Mouse (Mus musculus) ES-E14 (cell line): ENCODE measurements around the gene Chst10. TPM values are rescaled to one million over a fixed set of nuclear protein-coding genes. Genes with fewer than 3 reads are reported as not detected.

Source experiments
- DNase-seq: peaks from one replicate; pipeline ENCODE4 v3.0.0-alpha.2; 2013; ENCODE audit warnings: low read depth, low spot score
- H3K27ac ChIP-seq: 2 replicates; pipeline ENCODE4 v1.5.1; 2012; ENCODE audit warnings: low read depth, mild to moderate bottlenecking, low read length, moderate library complexity, mixed read lengths; ENCODE audit not compliant: poor library complexity, insufficient read depth, severe bottlenecking
- H3K36me3 ChIP-seq: 2 replicates; pipeline ENCODE4 v1.6.1; 2012; ENCODE audit warnings: mild to moderate bottlenecking, low read length, moderate library complexity, mixed read lengths; ENCODE audit not compliant: control insufficient read depth, poor library complexity, insufficient read depth, severe bottlenecking
- H3K4me1 ChIP-seq, 2 experiments: fragments of 150-350 bp in 1 of 2; sonication (generic) in 1 of 2; 2 replicates each; pipeline ENCODE4 v1.6.1; 2012; ENCODE audit warnings: low read length in 2 of 2, mild to moderate bottlenecking in 1 of 2, mixed read lengths in 1 of 2; ENCODE audit not compliant: control insufficient read depth in 2 of 2, insufficient read depth in 2 of 2, poor library complexity in 1 of 2
- H3K4me3 ChIP-seq, 2 experiments: fragments of 150-350 bp in 1 of 2; sonication (generic) in 1 of 2; 2 replicates each; pipeline ENCODE4 v1.5.1; 2012; ENCODE audit warnings: low read length in 2 of 2, low read depth in 1 of 2, mild to moderate bottlenecking in 1 of 2, mixed read lengths in 1 of 2; ENCODE audit not compliant: insufficient read depth in 1 of 2, poor library complexity in 1 of 2, severe bottlenecking in 1 of 2
- H3K9ac ChIP-seq: 2 replicates; pipeline ENCODE4 v1.6.1; 2012; ENCODE audit warnings: low read depth, mild to moderate bottlenecking, low read length, mixed read lengths; ENCODE audit not compliant: poor library complexity, insufficient read depth, severe bottlenecking
- H3K9me3 ChIP-seq: fragments of 150-350 bp; sonication (generic); 2 replicates; pipeline ENCODE4 v1.6.1; 2012; ENCODE audit warnings: low read depth, mild to moderate bottlenecking, low read length; ENCODE audit not compliant: control insufficient read depth, insufficient read depth
- CHD2 ChIP-seq: IDR thresholded peaks from 2 replicates; pipeline ENCODE4 v1.6.1; 2014; ENCODE audit warnings: mild to moderate bottlenecking, low read depth, low read length, inconsistent platforms
- HCFC1 ChIP-seq: IDR thresholded peaks from 2 replicates; pipeline ENCODE4 v1.6.1; 2012; ENCODE audit warnings: low read length, inconsistent platforms, borderline replicate concordance; ENCODE audit not compliant: insufficient read depth
- MAFK ChIP-seq: IDR thresholded peaks from 2 replicates; pipeline ENCODE4 v1.6.1; 2014; ENCODE audit warnings: mild to moderate bottlenecking, low read depth, low read length, inconsistent platforms; ENCODE audit not compliant: insufficient read depth
- ZC3H11A ChIP-seq: IDR thresholded peaks from 2 replicates; pipeline ENCODE4 v1.6.1; 2012; ENCODE audit warnings: low read depth, mild to moderate bottlenecking, inconsistent platforms, low read length, borderline replicate concordance
- ZNF384 ChIP-seq: IDR thresholded peaks from 2 replicates; pipeline ENCODE4 v1.6.1; 2012; ENCODE audit warnings: low read depth, low read length, inconsistent platforms
- in situ Hi-C, 2 experiments: fragments of 600-800 bp; cut with MboI; formaldehyde crosslinking; loops; one replicate each; pipeline ENCODE4 v1.15.1; 2025; ENCODE audit warnings: low sequenced_read_pairs in 2 of 2, inconsistent platforms in 1 of 2; ENCODE audit not compliant: unreplicated experiment in 2 of 2
- total RNA-seq: library from RNA; depleted of rRNA; stranded (reverse); fragments of 300-350 nt; gene quantifications from 2 replicates; pipeline ENCODE4 v1.2.3, GENCODE M21; 2012

The Chst10 gene
- total RNA-seq, 1 experiment = 5.1 TPM

GRCm38 (mm10) chr1:38934668-38935067 is 36.7 kb upstream of the Chst10 start:
- DNase-seq = peak; percentile 37

GRCm38 (mm10) chr1:38930767-38931166 is 32.8 kb upstream of the Chst10 start:
- Histone ChIP-seq H3K36me3 (no peaks in the 10 kb centered on the region), H3K9me3 (no peaks in the 10 kb centered on the region), H3K9ac (no peak overlapping the region), H3K4me1 (no peaks in the 10 kb centered on the region), H3K27ac (no peak overlapping the region), H3K4me3 (no peak overlapping the region)
- no peak for DNase-seq
- no peak for TF ChIP-seq HCFC1
- no peak for TF ChIP-seq ZNF384
- no peak for TF ChIP-seq ZC3H11A
- TF ChIP-seq MAFK = no peak
- TF ChIP-seq CHD2 = no peak
- in situ Hi-C loops = loop anchor here in 1 of 2 experiments (10.0 kb wide), 1 partner anchor 66 kb away; no protein-coding TSS in a partner anchor

More at GRCm38 (mm10) chr1:38934668-38935067, 36.7 kb upstream of the Chst10 start:
- in situ Hi-C loops = loop anchor here in 1 of 2 experiments (10.0 kb wide), 1 partner anchor 70 kb away; no protein-coding TSS in a partner anchor
- TF ChIP-seq HCFC1 (no peak), MAFK (no peak), CHD2 (no peak)
- Histone ChIP-seq H3K9ac (no peak overlapping the region), H3K36me3 (no peaks in the 10 kb centered on the region), H3K9me3 (no peaks in the 10 kb centered on the region), H3K27ac (no peak overlapping the region), H3K4me3 (no peak overlapping the region), H3K4me1 (no peaks in the 10 kb centered on the region)

GRCm38 (mm10) chr1:38929468-38929867 is 31.5 kb upstream of the Chst10 start:
- H3K36me3 ChIP-seq = no peaks in the 10 kb centered on the region
- no peaks in the 10 kb centered on the region for H3K4me1 ChIP-seq
- no peak overlapping the region for H3K4me3 ChIP-seq
- H3K9me3 ChIP-seq = no peaks in the 10 kb centered on the region
- no peak overlapping the region for H3K9ac ChIP-seq
- in situ Hi-C loops = no loop called here
- DNase-seq = no peak
- no peak for TF ChIP-seq HCFC1
- no peak for TF ChIP-seq ZC3H11A
- no peak for TF ChIP-seq CHD2
- no peak overlapping the region for H3K27ac ChIP-seq

GRCm38 (mm10) chr1:38928996-38929395 is 31.0 kb upstream of the Chst10 start:
- Histone ChIP-seq H3K4me1 (no peaks in the 10 kb centered on the region), H3K36me3 (no peaks in the 10 kb centered on the region), H3K9ac (no peak overlapping the region), H3K4me3 (no peak overlapping the region), H3K27ac (no peak overlapping the region), H3K9me3 (no peaks in the 10 kb centered on the region)
- TF ChIP-seq ZNF384 (no peak), HCFC1 (no peak), ZC3H11A (no peak), MAFK (no peak), CHD2 (no peak)
- no peak for DNase-seq
- in situ Hi-C loops = no loop called here

DNA sequence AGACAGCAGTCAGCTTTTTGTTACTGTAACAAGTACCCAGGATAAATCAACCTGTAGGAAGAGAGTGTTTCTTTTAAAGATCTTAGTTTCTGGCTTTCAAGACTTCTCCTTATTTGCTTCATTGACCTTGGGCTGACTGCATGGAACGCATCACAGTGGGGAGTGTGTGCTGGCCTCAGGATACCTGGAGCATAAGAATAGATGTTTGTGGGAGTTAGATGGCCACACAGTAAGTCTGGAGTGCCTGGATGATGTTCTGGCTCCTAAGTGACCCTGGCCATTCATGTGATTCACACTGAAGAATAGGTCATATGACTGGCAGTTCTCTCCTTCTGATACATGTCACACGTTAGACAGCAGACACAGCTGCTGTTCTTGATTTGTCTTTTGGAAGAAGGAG is 6.0 kb upstream of the Chst10 start:
- TF ChIP-seq CHD2 = no peak
- TF ChIP-seq MAFK = no peak
- TF ChIP-seq ZC3H11A = no peak
- TF ChIP-seq HCFC1 = no peak
- TF ChIP-seq ZNF384 = no peak
- Histone ChIP-seq H3K27ac (no peak overlapping the region), H3K9ac (no peak overlapping the region), H3K36me3 (no peaks in the 10 kb centered on the region), H3K9me3 (no peaks in the 10 kb centered on the region), H3K4me1 (peaks cover 0 to 11% of the 10 kb centered on the region in 2 experiments; a peak in 1 of 4 replicates), H3K4me3 (no peak overlapping the region)
- no peak for DNase-seq
- in situ Hi-C loops = no loop called here
